Mouse (Mus musculus): Measurements from ENCODE around the gene Brca1. TPM values are rescaled to one million over a fixed set of nuclear protein-coding genes. Genes with fewer than 3 reads are reported as not detected.
A peak's percentile ranks its signal among the peaks of the same experiment; 100 is the strongest.
"Not testable (repeated sequence)": the region's sequence is repeated elsewhere in the genome, so short reads cannot be mapped to it uniquely, and the experiment has no call there.

The Brca1 gene
- polyA plus RNA-seq, 1 experiment from 2014 or later, result 1.9 TPM

DNA sequence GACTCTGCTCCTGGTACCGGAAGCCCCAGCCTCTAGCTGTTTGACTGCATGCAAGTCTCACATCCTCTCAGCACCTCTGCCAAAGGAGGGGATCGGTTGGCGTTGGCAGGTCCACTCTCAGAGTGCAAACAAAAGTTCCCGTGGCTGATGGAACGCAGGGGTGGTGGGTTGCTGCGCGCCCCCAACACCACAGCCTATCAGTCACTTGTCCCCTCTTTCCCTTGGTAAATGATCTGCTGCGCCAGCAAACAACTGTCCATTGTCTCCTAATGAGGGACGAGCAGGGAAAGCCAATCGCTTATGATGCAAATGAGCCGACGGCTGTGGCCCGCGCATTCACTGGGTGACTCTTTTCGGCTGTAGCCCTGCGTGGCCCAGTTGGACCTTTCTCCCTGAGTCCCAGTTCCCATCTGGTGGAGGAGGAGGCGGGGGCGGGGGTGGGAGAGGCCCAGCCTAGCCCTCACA is 72.6 kb downstream of the Brca1 start:
- Histone ChIP-seq H3K27me3 (ENCODE audit: control insufficient read depth, insufficient read depth, low read depth, low read length) (no peaks in the 10 kb centered on the region), H3K36me3 (ENCODE audit: control insufficient read depth, insufficient read depth, low read length) (no peaks in the 10 kb centered on the region), H3K4me2 (ENCODE audit: low read length) (peak overlapping the region; percentile 25), H3K4me3 (ENCODE audit: low read depth, low read length) (no peak overlapping the region), H3K9ac (ENCODE audit: low read depth, low read length) (no peak overlapping the region), H3K9me3 (replicated peaks; ENCODE audit: control insufficient read depth, low read length, poor library complexity, severe bottlenecking) (no peaks in the 10 kb centered on the region), H3K4me1 (ENCODE audit: control insufficient read depth, insufficient read depth, low read length) (peaks cover 12% of the 10 kb centered on the region), H3K27ac (ENCODE audit: low read length) (no peak overlapping the region; the same call in 1 of the 2 replicates)
- ATAC-seq, result 0 out of 2 replicates have a peak, but pooled peaks have one; percentile 33
- 3% methylated on average over 18 of the region's 18 CpGs for WGBS

DNA sequence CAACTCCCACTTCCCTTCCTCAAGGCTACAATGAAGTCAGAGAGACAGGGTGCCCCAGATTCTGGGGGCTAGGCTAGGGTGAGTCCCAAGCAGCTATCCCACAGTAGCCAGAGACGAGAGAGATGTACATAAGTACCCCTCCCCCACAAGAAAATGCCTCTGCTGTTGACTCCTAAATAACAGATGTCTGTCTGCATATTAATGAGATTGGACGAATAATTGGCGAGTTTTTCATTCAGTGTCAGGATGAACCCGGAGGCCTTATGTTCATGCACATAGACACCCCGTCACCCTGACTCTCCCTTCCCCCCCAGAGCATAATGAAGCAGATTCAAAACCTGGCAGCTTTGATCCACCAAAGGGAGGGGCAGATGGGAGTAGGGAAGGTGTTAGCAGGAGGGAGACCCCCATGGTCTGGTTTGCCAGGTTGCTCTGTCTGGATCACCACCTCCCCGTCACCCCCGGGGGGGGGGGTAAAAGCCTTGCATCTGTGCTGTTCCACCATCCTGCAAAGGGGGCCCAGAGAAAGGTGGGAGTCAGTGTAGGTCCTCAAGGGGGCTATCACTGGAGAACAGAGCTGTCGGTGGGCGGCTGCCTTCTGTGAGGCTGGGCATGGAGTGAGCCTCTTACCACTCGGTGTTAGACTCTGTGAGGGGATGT is 74.1 kb downstream of the Brca1 start:
- Histone ChIP-seq H3K36me3 (ENCODE audit: control insufficient read depth, insufficient read depth, low read length) (no peaks in the 10 kb centered on the region), H3K4me3 (ENCODE audit: low read depth, low read length) (no peak overlapping the region), H3K27ac (ENCODE audit: low read length) (peak overlapping the region; percentile 68), H3K4me2 (ENCODE audit: low read length) (no peak overlapping the region), H3K9ac (ENCODE audit: low read depth, low read length) (no peak overlapping the region), H3K9me3 (replicated peaks; ENCODE audit: control insufficient read depth, low read length, poor library complexity, severe bottlenecking) (no peaks in the 10 kb centered on the region), H3K4me1 (ENCODE audit: control insufficient read depth, insufficient read depth, low read length) (peaks cover 10% of the 10 kb centered on the region), H3K27me3 (ENCODE audit: control insufficient read depth, insufficient read depth, low read depth, low read length) (no peaks in the 10 kb centered on the region)
- WGBS, result 16% methylated on average over 10 of the region's 10 CpGs
- ATAC-seq, result peak; percentile 77

DNA sequence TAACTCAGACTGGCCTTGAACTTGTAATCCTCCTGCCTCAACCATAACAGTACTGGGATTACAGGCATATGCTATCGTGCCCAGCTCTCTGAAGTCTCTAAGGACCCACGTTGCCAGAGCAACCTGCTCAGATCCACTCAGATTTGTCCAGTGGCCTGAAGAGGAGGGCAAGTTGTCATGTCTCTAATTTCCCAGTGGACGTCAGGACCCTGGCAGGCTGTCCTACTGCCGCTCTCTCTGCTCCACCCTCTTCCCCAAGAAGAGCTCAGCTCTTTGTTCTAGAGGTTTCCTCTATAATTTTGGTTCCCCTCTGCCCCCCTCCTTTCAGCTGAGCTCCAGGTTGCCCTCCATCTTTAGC is 74.6 kb downstream of the Brca1 start:
- H3K27ac ChIP-seq (ENCODE audit: low read length), result peak overlapping the region; percentile 68
- 7% methylated on average over 4 of the region's 4 CpGs for WGBS

DNA sequence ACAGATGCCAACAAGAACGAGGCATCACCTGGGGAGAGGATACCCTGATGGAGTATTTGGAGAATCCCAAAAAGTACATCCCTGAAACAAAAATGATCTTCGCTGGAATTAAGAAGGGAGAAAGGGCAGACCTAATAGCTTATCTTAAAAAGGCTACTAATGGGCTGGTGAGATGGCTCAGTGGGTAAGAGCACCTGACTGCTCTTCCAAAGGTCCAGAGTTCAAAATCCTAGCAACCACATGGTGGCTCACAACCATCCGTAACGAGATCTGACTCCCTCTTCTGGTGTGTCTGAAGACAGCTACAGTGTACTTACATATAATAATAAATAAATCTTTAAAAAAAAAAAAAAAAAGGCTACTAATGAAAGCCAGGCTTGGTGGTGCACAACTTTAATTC is 75.4 kb downstream of the Brca1 start:
- H3K9ac ChIP-seq (ENCODE audit: low read depth, low read length); H3K36me3 ChIP-seq (ENCODE audit: control insufficient read depth, insufficient read depth, low read length); H3K4me2 ChIP-seq (ENCODE audit: low read length); H3K4me3 ChIP-seq (ENCODE audit: low read depth, low read length); H3K27ac ChIP-seq (ENCODE audit: low read length); H3K27me3 ChIP-seq (ENCODE audit: control insufficient read depth, insufficient read depth, low read depth, low read length); H3K9me3 ChIP-seq (replicated peaks; ENCODE audit: control insufficient read depth, low read length, poor library complexity, severe bottlenecking); ATAC-seq: not testable (repeated sequence)
- H3K4me1 ChIP-seq (ENCODE audit: control insufficient read depth, insufficient read depth, low read length), result peaks cover 10% of the 10 kb centered on the region
- 85% methylated on average over 4 of the region's 4 CpGs for WGBS

More for the DNA sequence above, 74.6 kb downstream of the Brca1 start:
- Histone ChIP-seq H3K36me3 (ENCODE audit: control insufficient read depth, insufficient read depth, low read length) (no peaks in the 10 kb centered on the region), H3K4me2 (ENCODE audit: low read length) (no peak overlapping the region), H3K9ac (ENCODE audit: low read depth, low read length) (no peak overlapping the region), H3K4me1 (ENCODE audit: control insufficient read depth, insufficient read depth, low read length) (peaks cover 10% of the 10 kb centered on the region), H3K9me3 (replicated peaks; ENCODE audit: control insufficient read depth, low read length, poor library complexity, severe bottlenecking) (no peaks in the 10 kb centered on the region), H3K27me3 (ENCODE audit: control insufficient read depth, insufficient read depth, low read depth, low read length) (no peaks in the 10 kb centered on the region), H3K4me3 (ENCODE audit: low read depth, low read length) (no peak overlapping the region)
- ATAC-seq, result peak; percentile 71

DNA sequence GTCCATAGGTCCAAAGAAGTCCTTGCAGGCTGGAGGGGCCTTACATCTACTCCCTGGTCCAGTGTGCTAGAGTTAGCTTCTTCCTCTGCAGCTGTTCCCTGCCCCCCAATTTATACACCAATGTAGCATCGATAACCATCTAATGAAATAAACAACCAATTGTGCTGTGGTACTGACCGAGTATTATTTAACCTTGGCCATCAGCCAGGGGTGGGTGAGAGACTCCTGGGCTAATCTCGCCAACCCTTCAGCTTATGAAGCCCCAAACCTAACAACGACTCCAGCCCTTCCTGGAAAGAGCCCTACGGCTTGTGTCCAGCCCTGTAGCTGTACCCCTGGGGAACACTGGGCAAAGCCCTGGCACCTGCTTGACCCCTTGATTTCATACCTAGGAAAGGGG is 77.5 kb downstream of the Brca1 start:
- no peak overlapping the region for H3K9ac ChIP-seq (ENCODE audit: low read depth, low read length)
- no peak overlapping the region for H3K4me3 ChIP-seq (ENCODE audit: low read depth, low read length)
- no peaks in the 10 kb centered on the region for H3K36me3 ChIP-seq (ENCODE audit: control insufficient read depth, insufficient read depth, low read length)
- ATAC-seq, result no peak
- H3K27ac ChIP-seq (ENCODE audit: low read length), result no peak overlapping the region
- H3K9me3 ChIP-seq (replicated peaks; ENCODE audit: control insufficient read depth, low read length, poor library complexity, severe bottlenecking), result no peaks in the 10 kb centered on the region
- H3K4me2 ChIP-seq (ENCODE audit: low read length), result no peak overlapping the region
- WGBS, result 66% methylated on average over 5 of the region's 5 CpGs
- H3K4me1 ChIP-seq (ENCODE audit: control insufficient read depth, insufficient read depth, low read length), result peaks cover 11% of the 10 kb centered on the region
- no peaks in the 10 kb centered on the region for H3K27me3 ChIP-seq (ENCODE audit: control insufficient read depth, insufficient read depth, low read depth, low read length)

DNA sequence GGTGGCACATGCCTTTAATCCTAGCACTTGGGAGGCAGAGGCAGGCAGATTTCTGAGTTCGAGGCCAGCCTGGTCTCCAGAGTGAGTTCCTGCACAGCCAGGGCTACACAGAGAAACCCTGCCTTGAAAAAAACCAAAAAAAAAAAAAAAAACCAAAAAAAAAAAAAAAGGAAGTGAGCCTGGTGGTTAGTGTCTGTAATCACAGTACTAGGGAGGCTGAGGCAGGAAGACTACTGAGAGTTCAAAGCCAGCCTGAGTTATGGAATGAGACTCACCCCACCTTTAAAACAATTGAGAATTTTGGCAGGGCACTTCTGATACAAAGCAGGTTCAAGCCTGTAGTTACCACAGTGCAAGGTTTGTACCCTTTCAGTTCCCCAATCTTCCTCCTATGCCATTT is 78.1 kb downstream of the Brca1 start:
- H3K36me3 ChIP-seq (ENCODE audit: control insufficient read depth, insufficient read depth, low read length); H3K27me3 ChIP-seq (ENCODE audit: control insufficient read depth, insufficient read depth, low read depth, low read length); ATAC-seq; H3K9me3 ChIP-seq (replicated peaks; ENCODE audit: control insufficient read depth, low read length, poor library complexity, severe bottlenecking); H3K9ac ChIP-seq (ENCODE audit: low read depth, low read length); H3K4me2 ChIP-seq (ENCODE audit: low read length); H3K4me3 ChIP-seq (ENCODE audit: low read depth, low read length); H3K27ac ChIP-seq (ENCODE audit: low read length): not testable (repeated sequence)
- H3K4me1 ChIP-seq (ENCODE audit: control insufficient read depth, insufficient read depth, low read length), result peaks cover 11% of the 10 kb centered on the region
- WGBS, result 80% methylated on average over 1 of the region's 1 CpGs

DNA sequence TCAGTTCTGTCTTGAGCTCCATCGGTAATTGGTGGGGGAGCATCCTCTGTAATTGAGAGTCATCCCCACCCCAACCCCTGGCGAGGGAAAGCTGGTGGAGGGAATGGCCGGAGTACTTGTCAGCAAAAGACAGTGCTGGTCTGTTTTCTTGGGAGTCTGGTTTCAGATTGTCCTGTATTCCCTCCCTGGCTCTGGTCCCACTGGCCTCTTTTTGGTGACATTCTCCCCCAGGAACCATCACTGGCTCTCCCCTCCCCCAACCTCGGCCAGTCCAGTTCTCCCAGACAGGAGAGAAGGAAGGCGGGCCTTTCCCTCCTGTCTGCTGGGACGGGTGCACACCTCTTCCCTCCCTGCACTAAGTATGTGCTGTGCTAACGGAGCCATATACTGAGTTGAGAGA is 79.4 kb downstream of the Brca1 start:
- H3K36me3 ChIP-seq (ENCODE audit: control insufficient read depth, insufficient read depth, low read length), result no peaks in the 10 kb centered on the region
- no peak overlapping the region for H3K4me3 ChIP-seq (ENCODE audit: low read depth, low read length)
- H3K4me1 ChIP-seq (ENCODE audit: control insufficient read depth, insufficient read depth, low read length), result peaks cover 13% of the 10 kb centered on the region
- no peak overlapping the region for H3K9ac ChIP-seq (ENCODE audit: low read depth, low read length)
- H3K27ac ChIP-seq (ENCODE audit: low read length), result no peak overlapping the region
- no peaks in the 10 kb centered on the region for H3K27me3 ChIP-seq (ENCODE audit: control insufficient read depth, insufficient read depth, low read depth, low read length)
- no peaks in the 10 kb centered on the region for H3K9me3 ChIP-seq (replicated peaks; ENCODE audit: control insufficient read depth, low read length, poor library complexity, severe bottlenecking)
- no peak for ATAC-seq
- no peak overlapping the region for H3K4me2 ChIP-seq (ENCODE audit: low read length)
- WGBS, result 72% methylated on average over 7 of the region's 7 CpGs

DNA sequence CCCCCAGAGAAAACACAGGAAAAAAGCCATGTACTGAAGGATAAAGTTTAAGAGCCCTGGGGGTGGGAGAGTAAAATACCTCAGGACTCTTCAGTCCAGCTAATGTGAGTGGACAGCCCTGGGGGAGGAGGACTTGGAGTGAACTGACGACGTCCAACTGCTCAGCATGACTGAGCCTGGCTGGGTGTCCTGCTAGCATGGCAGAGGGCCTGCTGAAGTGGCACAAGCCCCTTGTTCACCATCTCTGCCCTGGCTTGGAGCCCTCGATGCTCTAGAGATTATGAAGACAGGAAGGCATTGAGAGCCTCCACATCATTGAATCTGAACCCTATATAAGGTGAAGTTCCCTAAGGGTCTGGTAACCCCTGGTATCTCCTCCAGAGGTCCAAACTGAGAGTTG is 79.8 kb downstream of the Brca1 start:
- Histone ChIP-seq H3K4me1 (ENCODE audit: control insufficient read depth, insufficient read depth, low read length) (peaks cover 15% of the 10 kb centered on the region), H3K9ac (ENCODE audit: low read depth, low read length) (no peak overlapping the region), H3K27me3 (ENCODE audit: control insufficient read depth, insufficient read depth, low read depth, low read length) (no peaks in the 10 kb centered on the region), H3K36me3 (ENCODE audit: control insufficient read depth, insufficient read depth, low read length) (no peaks in the 10 kb centered on the region), H3K27ac (ENCODE audit: low read length) (no peak overlapping the region), H3K9me3 (replicated peaks; ENCODE audit: control insufficient read depth, low read length, poor library complexity, severe bottlenecking) (no peaks in the 10 kb centered on the region), H3K4me2 (ENCODE audit: low read length) (no peak overlapping the region), H3K4me3 (ENCODE audit: low read depth, low read length) (no peak overlapping the region)
- no peak for ATAC-seq
- 60% methylated on average over 3 of the region's 3 CpGs for WGBS

DNA sequence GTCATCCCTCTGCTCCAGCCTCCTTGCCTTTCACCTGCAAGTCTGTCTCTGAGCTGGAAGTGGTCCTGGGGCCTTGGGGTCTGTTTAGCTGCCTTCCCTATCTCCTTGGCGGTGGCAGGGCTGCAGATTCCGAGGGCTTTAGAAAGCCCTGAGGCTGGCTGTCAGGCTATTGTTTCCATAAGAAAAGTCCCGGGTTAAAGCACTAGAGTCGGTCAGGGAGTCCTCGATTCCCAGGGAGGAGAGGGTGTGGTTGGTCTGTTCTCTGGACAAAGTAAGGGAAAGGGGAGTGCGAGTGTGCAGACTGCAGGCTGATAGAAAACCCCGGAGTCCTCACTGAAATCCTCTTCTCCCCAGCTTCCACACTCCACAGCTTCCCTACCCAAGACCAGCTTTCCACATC is 81.5 kb downstream of the Brca1 start:
- H3K27me3 ChIP-seq (ENCODE audit: control insufficient read depth, insufficient read depth, low read depth, low read length), result no peaks in the 10 kb centered on the region
- no peaks in the 10 kb centered on the region for H3K36me3 ChIP-seq (ENCODE audit: control insufficient read depth, insufficient read depth, low read length)
- no peak overlapping the region for H3K27ac ChIP-seq (ENCODE audit: low read length)
- WGBS, result 11% methylated on average over 7 of the region's 7 CpGs
- H3K4me3 ChIP-seq (ENCODE audit: low read depth, low read length), result no peak overlapping the region
- no peak for ATAC-seq
- H3K9me3 ChIP-seq (replicated peaks; ENCODE audit: control insufficient read depth, low read length, poor library complexity, severe bottlenecking), result no peaks in the 10 kb centered on the region
- no peak overlapping the region for H3K4me2 ChIP-seq (ENCODE audit: low read length)
- H3K9ac ChIP-seq (ENCODE audit: low read depth, low read length), result no peak overlapping the region
- H3K4me1 ChIP-seq (ENCODE audit: control insufficient read depth, insufficient read depth, low read length), result peaks cover 21% of the 10 kb centered on the region
